Mouse (Mus musculus) kidney, adult 2 months (tissue): ENCODE results near the gene Pop5.

Experiments used
- CTCF ChIP-seq: fragments of 200-500 bp; conservative IDR thresholded peaks from 2 replicates; pipeline ENCODE4 v1.5.1; 2011; ENCODE audit warnings: low read depth, mild to moderate bottlenecking, control low read depth, low read length, moderate library complexity, mixed read lengths; ENCODE audit not compliant: insufficient read depth, insufficient read length
- POLR2A ChIP-seq: fragments of 200-500 bp; IDR thresholded peaks from one replicate; pipeline ENCODE4 v1.6.1; 2011; ENCODE audit warnings: low read depth, low read length, control low read depth

- TF ChIP-seq POLR2A (peak; percentile 78), CTCF (no peak)
These were observed 2.4 kb downstream of the Pop5 start for GRCm38 (mm10) chr5:115237803-115238728.
